Mouse (Mus musculus): Measurements from ENCODE around the gene Tshz2. TPM values are rescaled to one million over a fixed set of nuclear protein-coding genes. Genes with fewer than 3 reads are reported as not detected.

Tshz2 gene
- polyA plus RNA-seq, 1 experiment from 2014 or later, result 14.8 TPM

DNA sequence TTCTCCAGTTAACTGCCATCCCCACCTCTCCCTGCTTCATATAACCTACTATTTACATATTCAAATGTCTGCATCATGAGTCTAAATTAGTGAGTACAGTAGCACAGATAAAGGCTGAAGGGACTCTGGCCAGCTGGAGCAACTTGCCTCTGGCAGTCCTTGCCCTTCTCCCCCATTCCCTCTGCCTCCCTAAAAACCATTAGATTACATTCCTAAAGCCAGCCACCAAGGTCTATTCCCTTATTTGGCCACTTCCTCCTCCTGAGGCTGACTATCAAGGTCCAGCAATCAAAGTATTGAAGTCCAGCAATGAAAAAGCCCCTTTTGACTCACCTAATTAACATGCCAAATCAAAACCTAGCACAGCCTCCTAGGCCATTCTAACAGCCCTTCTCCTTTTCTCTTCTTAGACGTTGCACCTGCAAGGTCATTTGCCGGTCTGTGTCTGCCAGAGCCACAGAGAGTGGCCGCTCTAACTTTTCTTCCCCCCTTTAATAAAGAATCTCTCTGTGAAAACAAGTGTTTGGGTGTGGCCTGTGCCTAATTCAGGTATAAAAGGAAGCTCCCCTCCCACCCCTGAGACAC is 286.4 kb downstream of the Tshz2 start:
- ATAC-seq (ENCODE audit: low FRiP score, low TSS enrichment), result no peak
- Histone ChIP-seq H3K9ac (ENCODE audit: low read depth, low read length) (no peak overlapping the region), H3K27ac (ENCODE audit: low read depth, low read length) (no peak overlapping the region)

DNA sequence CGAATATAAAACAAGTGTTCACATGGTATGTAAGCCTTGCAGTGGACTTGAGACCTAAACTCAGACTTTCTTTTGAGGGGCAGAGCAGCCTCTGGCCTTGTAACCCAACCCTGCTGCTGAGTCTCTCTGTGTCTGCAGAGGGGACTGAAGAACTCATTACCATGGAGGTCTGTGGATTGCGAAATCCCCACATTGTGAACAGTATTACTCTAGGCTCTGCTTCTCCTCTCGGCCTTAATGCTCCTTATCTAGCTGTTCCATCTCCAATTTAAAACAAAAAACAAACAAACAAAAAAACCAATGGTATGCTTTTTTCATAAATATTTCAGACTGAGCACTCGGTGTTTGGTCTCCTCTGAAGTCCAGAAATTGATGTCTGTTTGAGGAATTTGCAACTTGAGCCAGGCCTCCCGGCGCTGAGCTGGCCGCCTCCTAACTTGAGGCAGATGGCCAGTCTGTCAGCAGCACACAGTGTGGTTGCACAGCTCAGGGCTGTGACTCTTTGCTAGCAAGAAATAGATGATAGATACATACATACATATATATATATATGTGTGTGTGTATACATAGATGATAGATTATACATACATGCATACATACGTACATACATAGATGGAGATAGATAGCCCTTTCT is 291.5 kb downstream of the Tshz2 start:
- no peaks in the 10 kb centered on the region for H3K36me3 ChIP-seq (ENCODE audit: control insufficient read depth, insufficient read depth, low read length)
- peaks cover 7% of the 10 kb centered on the region; the same call in 1 of the 2 replicates for H3K4me1 ChIP-seq (ENCODE audit: control insufficient read depth, insufficient read depth, low read length)
- no peak overlapping the region for H3K27ac ChIP-seq (ENCODE audit: low read depth, low read length)
- no peaks in the 10 kb centered on the region for H3K27me3 ChIP-seq (ENCODE audit: control insufficient read depth, insufficient read depth, low read length)
- no peak overlapping the region; the same call in 1 of the 2 replicates for H3K9ac ChIP-seq (ENCODE audit: low read depth, low read length)
- 47% methylated on average over 8 of the region's 8 CpGs for WGBS
- H3K4me3 ChIP-seq (ENCODE audit: low read length), result no peak overlapping the region
- no peaks in the 10 kb centered on the region for H3K9me3 ChIP-seq (ENCODE audit: control insufficient read depth, low read length)
- ATAC-seq (ENCODE audit: low FRiP score, low TSS enrichment), result no peak
- H3K4me2 ChIP-seq (replicated peaks; ENCODE audit: low read depth, low read length), result no peak overlapping the region

More for the DNA sequence above, 286.4 kb downstream of the Tshz2 start:
- H3K4me3 ChIP-seq (ENCODE audit: low read length), result no peak overlapping the region
- WGBS, result 57% methylated on average over 3 of the region's 3 CpGs
- H3K4me1 ChIP-seq (ENCODE audit: control insufficient read depth, insufficient read depth, low read length), result peaks cover 4% of the 10 kb centered on the region; the same call in 1 of the 2 replicates
- H3K9me3 ChIP-seq (ENCODE audit: control insufficient read depth, low read length), result no peaks in the 10 kb centered on the region
- no peak overlapping the region for H3K4me2 ChIP-seq (replicated peaks; ENCODE audit: low read depth, low read length)
- no peaks in the 10 kb centered on the region for H3K27me3 ChIP-seq (ENCODE audit: control insufficient read depth, insufficient read depth, low read length)
- H3K36me3 ChIP-seq (ENCODE audit: control insufficient read depth, insufficient read depth, low read length), result no peaks in the 10 kb centered on the region

GRCm38 (mm10) chr2:169925466-169925865 is 292.7 kb downstream of the Tshz2 start:
- ATAC-seq (ENCODE audit: low FRiP score, low TSS enrichment), result no peak
- 87% methylated on average over 5 of the region's 5 CpGs for WGBS
- H3K4me1 ChIP-seq (ENCODE audit: control insufficient read depth, insufficient read depth, low read length), result peaks cover 7% of the 10 kb centered on the region; the same call in 1 of the 2 replicates

DNA sequence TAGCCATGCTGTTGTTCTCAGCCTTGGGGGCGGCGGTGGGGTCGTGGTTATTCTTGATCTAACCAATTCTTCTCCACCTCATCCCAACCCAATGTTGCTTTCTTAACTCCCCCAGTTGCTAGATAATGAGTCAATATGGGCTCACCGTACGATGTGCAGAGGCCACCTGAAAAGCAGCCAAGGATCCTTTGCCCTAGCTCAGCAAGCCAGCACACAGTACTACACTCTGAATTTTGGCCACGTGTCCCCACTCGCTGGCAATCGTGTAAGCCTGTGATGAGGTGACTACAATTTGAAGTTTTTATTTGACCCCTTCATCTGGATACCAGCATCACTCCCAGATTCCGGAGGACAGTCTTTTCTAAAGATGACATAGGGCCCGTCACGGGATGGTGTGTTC is 293.2 kb downstream of the Tshz2 start:
- Histone ChIP-seq H3K4me1 (ENCODE audit: control insufficient read depth, insufficient read depth, low read length) (peaks cover 7% of the 10 kb centered on the region; the same call in 1 of the 2 replicates), H3K4me2 (replicated peaks; ENCODE audit: low read depth, low read length) (no peak overlapping the region), H3K27ac (ENCODE audit: low read depth, low read length) (no peak overlapping the region), H3K4me3 (ENCODE audit: low read length) (no peak overlapping the region), H3K9ac (ENCODE audit: low read depth, low read length) (no peak overlapping the region), H3K9me3 (ENCODE audit: control insufficient read depth, low read length) (no peaks in the 10 kb centered on the region), H3K27me3 (ENCODE audit: control insufficient read depth, insufficient read depth, low read length) (no peaks in the 10 kb centered on the region), H3K36me3 (ENCODE audit: control insufficient read depth, insufficient read depth, low read length) (no peaks in the 10 kb centered on the region)
- WGBS, result 87% methylated on average over 11 of the region's 11 CpGs
- no peak for ATAC-seq (ENCODE audit: low FRiP score, low TSS enrichment)

More at GRCm38 (mm10) chr2:169925466-169925865, 292.7 kb downstream of the Tshz2 start:
- no peak overlapping the region for H3K27ac ChIP-seq (ENCODE audit: low read depth, low read length)
- H3K36me3 ChIP-seq (ENCODE audit: control insufficient read depth, insufficient read depth, low read length), result no peaks in the 10 kb centered on the region
- H3K9ac ChIP-seq (ENCODE audit: low read depth, low read length), result no peak overlapping the region
- no peaks in the 10 kb centered on the region for H3K27me3 ChIP-seq (ENCODE audit: control insufficient read depth, insufficient read depth, low read length)
- no peaks in the 10 kb centered on the region for H3K9me3 ChIP-seq (ENCODE audit: control insufficient read depth, low read length)
- no peak overlapping the region for H3K4me3 ChIP-seq (ENCODE audit: low read length)
- H3K4me2 ChIP-seq (replicated peaks; ENCODE audit: low read depth, low read length), result no peak overlapping the region

GRCm38 (mm10) chr2:169927401-169927800 is 294.6 kb downstream of the Tshz2 start:
- Histone ChIP-seq H3K27ac (ENCODE audit: low read depth, low read length) (no peak overlapping the region), H3K27me3 (ENCODE audit: control insufficient read depth, insufficient read depth, low read length) (no peaks in the 10 kb centered on the region), H3K4me3 (ENCODE audit: low read length) (no peak overlapping the region), H3K9me3 (ENCODE audit: control insufficient read depth, low read length) (no peaks in the 10 kb centered on the region), H3K36me3 (ENCODE audit: control insufficient read depth, insufficient read depth, low read length) (no peaks in the 10 kb centered on the region), H3K9ac (ENCODE audit: low read depth, low read length) (no peak overlapping the region), H3K4me2 (replicated peaks; ENCODE audit: low read depth, low read length) (no peak overlapping the region), H3K4me1 (ENCODE audit: control insufficient read depth, insufficient read depth, low read length) (peaks cover 7% of the 10 kb centered on the region; the same call in 1 of the 2 replicates)
- ATAC-seq (ENCODE audit: low FRiP score, low TSS enrichment), result no peak
- 85% methylated on average over 2 of the region's 2 CpGs for WGBS

DNA sequence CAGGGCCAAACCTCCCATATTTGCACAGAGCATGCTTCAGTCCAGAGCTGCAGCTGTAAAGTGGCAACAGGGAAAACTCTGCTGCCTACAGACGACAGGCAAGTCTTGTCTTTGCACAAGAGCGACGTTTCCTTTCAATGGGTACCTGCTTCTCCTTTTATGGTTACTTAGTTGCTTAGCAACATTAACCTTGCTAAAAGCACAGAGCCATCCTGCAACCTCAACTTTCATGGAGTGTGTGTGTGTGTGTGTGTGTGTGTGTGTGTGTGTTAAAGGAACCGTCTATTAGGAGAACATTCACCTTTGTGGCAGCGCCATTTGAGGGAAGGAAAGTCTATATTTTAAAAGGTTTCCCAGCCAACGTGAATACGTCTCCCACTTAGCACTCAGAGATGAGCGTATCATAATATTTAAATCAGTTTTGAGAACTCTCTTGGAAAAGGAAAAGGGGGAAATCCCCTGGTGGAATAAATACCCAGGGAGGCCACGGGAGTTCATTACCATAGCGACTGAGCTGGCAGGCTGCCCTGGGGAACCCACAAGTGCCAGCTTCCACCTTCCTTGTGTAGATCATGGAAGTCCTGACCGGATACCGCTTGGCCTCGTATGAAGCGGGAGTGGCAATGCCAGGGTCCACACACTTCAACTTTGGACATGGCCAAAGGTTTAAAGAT is 295.8 kb downstream of the Tshz2 start:
- no peak overlapping the region for H3K4me3 ChIP-seq (ENCODE audit: low read length)
- no peak for ATAC-seq (ENCODE audit: low FRiP score, low TSS enrichment)
- WGBS, result 70% methylated on average over 14 of the region's 14 CpGs
- H3K36me3 ChIP-seq (ENCODE audit: control insufficient read depth, insufficient read depth, low read length), result no peaks in the 10 kb centered on the region
- H3K9ac ChIP-seq (ENCODE audit: low read depth, low read length), result no peak overlapping the region
- no peaks in the 10 kb centered on the region for H3K9me3 ChIP-seq (ENCODE audit: control insufficient read depth, low read length)
- H3K4me2 ChIP-seq (replicated peaks; ENCODE audit: low read depth, low read length), result no peak overlapping the region
- peaks cover 7% of the 10 kb centered on the region; the same call in 1 of the 2 replicates for H3K4me1 ChIP-seq (ENCODE audit: control insufficient read depth, insufficient read depth, low read length)
- no peaks in the 10 kb centered on the region for H3K27me3 ChIP-seq (ENCODE audit: control insufficient read depth, insufficient read depth, low read length)
- H3K27ac ChIP-seq (ENCODE audit: low read depth, low read length), result no peak overlapping the region

GRCm38 (mm10) chr2:169929540-169930497 is 297.0 kb downstream of the Tshz2 start:
- Histone ChIP-seq H3K4me3 (ENCODE audit: low read length) (peak overlapping the region; percentile 29), H3K36me3 (ENCODE audit: control insufficient read depth, insufficient read depth, low read length) (no peaks in the 10 kb centered on the region), H3K4me2 (replicated peaks; ENCODE audit: low read depth, low read length) (peak overlapping the region; percentile 49), H3K4me1 (ENCODE audit: control insufficient read depth, insufficient read depth, low read length) (0 out of 2 replicates have a peak, but pooled peaks cover 7% of the 10 kb centered on the region), H3K9me3 (ENCODE audit: control insufficient read depth, low read length) (no peaks in the 10 kb centered on the region), H3K27me3 (ENCODE audit: control insufficient read depth, insufficient read depth, low read length) (no peaks in the 10 kb centered on the region), H3K9ac (ENCODE audit: low read depth, low read length) (peak overlapping the region; percentile 3; the same call in 1 of the 2 replicates), H3K27ac (ENCODE audit: low read depth, low read length) (no peak overlapping the region)
- WGBS, result 41% methylated on average over 23 of the region's 23 CpGs
- peak; percentile 65; the same call in 1 of the 2 replicates for ATAC-seq (ENCODE audit: low FRiP score, low TSS enrichment)

DNA sequence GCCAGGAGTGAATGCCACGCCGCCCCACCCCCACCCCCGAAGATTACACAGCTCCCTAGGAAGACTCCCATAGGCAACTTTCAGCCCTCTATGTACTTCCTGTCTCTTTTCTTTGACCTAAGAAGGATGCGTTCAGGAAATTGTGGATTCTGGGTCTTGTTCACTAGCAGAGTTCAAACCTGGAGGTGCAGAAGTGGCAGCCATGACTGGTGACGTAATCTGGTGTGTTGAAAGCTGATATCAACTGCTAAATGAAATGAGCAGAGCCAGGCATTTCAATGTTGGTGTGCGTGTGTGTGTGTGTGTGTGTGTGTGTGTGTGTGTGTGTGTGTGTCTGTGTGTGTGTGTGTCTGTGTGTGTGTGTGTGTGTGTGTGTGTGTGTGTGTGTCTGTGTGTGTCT is 302.8 kb downstream of the Tshz2 start:
- Histone ChIP-seq H3K27me3 (ENCODE audit: control insufficient read depth, insufficient read depth, low read length) (no peaks in the 10 kb centered on the region), H3K36me3 (ENCODE audit: control insufficient read depth, insufficient read depth, low read length) (no peaks in the 10 kb centered on the region), H3K27ac (ENCODE audit: low read depth, low read length) (no peak overlapping the region), H3K9ac (ENCODE audit: low read depth, low read length) (no peak overlapping the region), H3K4me1 (ENCODE audit: control insufficient read depth, insufficient read depth, low read length) (no peaks in the 10 kb centered on the region), H3K9me3 (ENCODE audit: control insufficient read depth, low read length) (no peaks in the 10 kb centered on the region), H3K4me3 (ENCODE audit: low read length) (no peak overlapping the region), H3K4me2 (replicated peaks; ENCODE audit: low read depth, low read length) (no peak overlapping the region)
- ATAC-seq (ENCODE audit: low FRiP score, low TSS enrichment), result no peak
- 68% methylated on average over 6 of the region's 6 CpGs for WGBS

All from kidney, embryonic 14.5 days (tissue).